Mouse (Mus musculus) gastrocnemius, adult 2 months (tissue): Measurements from ENCODE around the gene Abl1. TPM values are rescaled to one million over a fixed set of nuclear protein-coding genes. Genes with fewer than 3 reads are reported as not detected.

ENCODE experiments used
- DNase-seq: peaks from one replicate; pipeline ENCODE4 v3.0.0; 2022
- H3K27ac ChIP-seq: fragments of 200-600 bp; 2 replicates; pipeline ENCODE4 v1.8.1; 2022; ENCODE audit warnings: mild to moderate bottlenecking
- H3K4me3 ChIP-seq: fragments of 200-600 bp; 2 replicates; pipeline ENCODE4 v1.8.1; 2022; ENCODE audit warnings: mild to moderate bottlenecking, moderate library complexity
- CTCF ChIP-seq: fragments of 200-600 bp; IDR thresholded peaks from 2 replicates; pipeline ENCODE4 v1.8.1; 2022; ENCODE audit warnings: antibody characterized with exemption, mild to moderate bottlenecking, moderate library complexity
- intact Hi-C: fragments of 180-260 bp; cut with DNase I; formaldehyde crosslinking; loops from one replicate; pipeline ENCODE4 v1.15.1; 2025
- total RNA-seq, 2 experiments: library from RNA; stranded (reverse); gene quantifications; 2 replicates each; pipeline ENCODE4 v1.2.3; 2021

Gene Abl1
- total RNA-seq, 2 experiments from 2014 or later = 23.0 to 25.4 TPM

DNA sequence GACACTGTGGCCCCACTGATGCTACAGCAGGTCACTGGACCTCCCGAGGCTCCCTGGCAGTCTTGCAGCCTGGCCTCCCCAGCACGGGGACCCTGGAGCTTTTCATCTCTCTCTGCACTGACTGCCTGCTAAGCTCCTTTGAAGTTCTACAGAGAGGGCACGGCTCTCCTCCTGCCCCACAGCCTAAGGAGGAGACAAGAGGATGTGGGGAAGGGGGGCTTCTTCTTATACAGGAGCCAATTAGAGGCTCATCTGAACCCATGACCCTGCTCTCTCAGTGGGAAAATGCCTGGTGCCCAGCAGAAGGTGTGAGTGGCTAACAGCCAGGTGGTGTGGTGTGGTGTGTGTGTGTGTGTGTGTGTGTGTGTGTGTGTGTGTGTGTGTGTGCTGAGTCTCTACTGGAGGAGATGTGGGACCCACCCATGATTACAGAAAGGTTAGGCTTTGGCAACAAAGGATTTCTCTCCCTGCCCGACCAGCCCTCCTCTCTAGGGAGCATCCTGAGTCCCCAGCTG lies 140.2 kb downstream of the Abl1 start:
- no peak for TF ChIP-seq CTCF

DNA sequence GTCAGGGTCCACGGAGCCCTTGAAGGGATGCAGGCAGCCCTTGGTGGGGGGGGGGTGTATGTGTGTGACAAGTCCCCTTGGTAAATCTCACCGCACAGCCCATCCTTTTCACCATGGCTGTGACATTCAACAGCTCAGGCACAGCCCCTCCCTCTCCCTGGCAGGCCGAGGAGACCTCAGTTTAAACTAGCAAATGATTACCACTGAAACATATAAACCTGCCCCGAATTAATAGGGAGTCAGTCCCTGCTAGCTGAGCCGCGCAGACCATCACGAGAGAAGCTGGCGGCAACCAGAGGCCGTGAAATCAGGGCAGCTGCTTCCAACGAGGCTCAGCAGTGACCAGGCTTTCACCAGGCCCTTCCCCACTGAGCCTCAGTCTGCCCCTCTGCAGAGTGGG lies 147.9 kb downstream of the Abl1 start:
- TF ChIP-seq CTCF = no peak
- intact Hi-C loops = no loop called here

More for the DNA sequence above, 140.2 kb downstream of the Abl1 start:
- no peak overlapping the region for H3K4me3 ChIP-seq
- no peak overlapping the region for H3K27ac ChIP-seq
- DNase-seq = no peak
- intact Hi-C loops = no loop called here

DNA sequence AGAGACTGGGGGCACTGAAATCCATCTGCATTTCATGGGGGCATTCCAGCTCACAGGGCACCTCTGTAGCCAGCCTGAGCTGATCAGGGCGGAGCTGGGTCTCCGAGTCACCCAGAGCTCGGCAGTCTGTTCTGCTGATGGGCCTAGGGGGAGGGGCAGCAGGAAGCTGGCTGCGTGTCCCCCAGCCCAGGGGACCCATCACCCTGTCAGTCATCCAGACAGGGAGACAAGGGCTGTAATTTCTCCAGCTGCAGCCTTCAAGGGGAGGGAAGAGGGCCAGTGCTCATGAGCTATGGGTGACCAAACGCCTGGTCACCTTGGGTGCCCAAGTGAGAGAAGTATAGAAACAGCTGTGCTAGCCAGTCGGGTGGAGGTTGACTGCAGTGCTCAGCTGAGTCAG lies 148.8 kb downstream of the Abl1 start:
- no peak overlapping the region for H3K27ac ChIP-seq
- no peak overlapping the region for H3K4me3 ChIP-seq
- no peak for TF ChIP-seq CTCF
- intact Hi-C loops = no loop called here
- DNase-seq = no peak

More for the DNA sequence above, 147.9 kb downstream of the Abl1 start:
- no peak for DNase-seq
- Histone ChIP-seq H3K27ac (no peak overlapping the region), H3K4me3 (no peak overlapping the region)

DNA sequence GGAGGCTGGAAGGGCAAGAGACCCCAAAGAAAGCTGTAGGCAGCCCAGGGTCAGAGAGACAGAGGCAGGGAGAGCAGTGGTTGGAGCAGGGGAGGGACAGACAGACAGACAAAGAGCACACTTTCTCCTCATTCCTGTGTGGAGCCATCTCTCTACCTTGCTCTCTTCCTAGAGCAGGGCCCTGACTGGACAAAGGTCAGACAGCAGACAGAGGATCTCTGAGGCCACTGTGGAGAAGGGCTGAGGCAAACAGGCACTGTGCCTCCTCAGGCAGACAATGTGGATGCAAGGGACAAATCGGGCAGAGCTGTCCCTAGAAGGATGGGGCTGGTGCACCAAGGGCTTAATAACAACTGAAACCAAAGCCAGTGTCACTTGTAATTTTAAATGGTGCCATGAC lies 150.7 kb downstream of the Abl1 start:
- TF ChIP-seq CTCF = no peak
- no peak for DNase-seq
- intact Hi-C loops = no loop called here
- no peak overlapping the region for H3K27ac ChIP-seq
- H3K4me3 ChIP-seq = no peak overlapping the region

DNA sequence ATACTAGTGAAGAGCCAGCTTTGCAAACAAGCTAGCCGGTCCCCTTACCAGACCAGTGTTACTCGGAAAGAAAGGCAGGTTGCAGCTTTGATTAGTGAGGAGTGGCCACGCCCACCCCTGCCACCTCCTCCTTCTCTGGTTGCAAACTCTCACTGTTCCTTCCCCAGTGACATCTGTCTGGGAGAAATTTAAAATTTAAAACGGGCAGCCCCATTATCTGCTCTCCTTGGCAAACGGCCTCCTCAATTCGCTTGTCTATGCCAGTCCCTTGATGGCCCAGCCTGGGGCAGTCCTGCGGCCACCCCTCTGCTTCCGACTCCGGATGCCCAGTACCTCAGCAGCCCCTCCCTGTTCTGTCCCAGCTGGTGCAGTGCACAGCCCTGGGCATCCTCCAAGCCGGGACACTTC lies 156.6 kb downstream of the Abl1 start:
- no peak for DNase-seq
- intact Hi-C loops = no loop called here
- no peak overlapping the region for H3K4me3 ChIP-seq
- H3K27ac ChIP-seq = no peak overlapping the region
- no peak for TF ChIP-seq CTCF

DNA sequence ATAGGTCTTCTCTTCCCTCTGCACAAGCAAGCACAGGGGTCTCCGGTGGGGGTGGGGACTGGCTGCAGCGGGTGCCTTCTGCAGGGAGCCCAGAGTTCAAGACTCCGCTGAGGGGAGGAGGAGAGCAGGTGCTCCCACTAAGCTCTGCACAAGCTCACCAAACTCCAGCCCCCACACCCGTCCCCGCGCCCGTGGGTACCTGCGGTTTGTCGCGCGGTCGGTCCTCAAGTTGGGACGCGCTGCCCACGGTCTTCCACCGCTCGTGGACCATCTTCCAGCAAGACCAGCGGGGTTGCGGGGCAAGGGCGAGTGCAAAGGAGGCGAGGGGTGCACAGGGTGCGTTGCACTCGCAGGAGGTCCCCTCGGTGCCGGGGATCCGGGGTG lies 157.3 kb downstream of the Abl1 start:
- TF ChIP-seq CTCF = no peak
- intact Hi-C loops = no loop called here
- Histone ChIP-seq H3K4me3 (peak overlapping the region; percentile 73), H3K27ac (no peak overlapping the region)
- no peak for DNase-seq

DNA sequence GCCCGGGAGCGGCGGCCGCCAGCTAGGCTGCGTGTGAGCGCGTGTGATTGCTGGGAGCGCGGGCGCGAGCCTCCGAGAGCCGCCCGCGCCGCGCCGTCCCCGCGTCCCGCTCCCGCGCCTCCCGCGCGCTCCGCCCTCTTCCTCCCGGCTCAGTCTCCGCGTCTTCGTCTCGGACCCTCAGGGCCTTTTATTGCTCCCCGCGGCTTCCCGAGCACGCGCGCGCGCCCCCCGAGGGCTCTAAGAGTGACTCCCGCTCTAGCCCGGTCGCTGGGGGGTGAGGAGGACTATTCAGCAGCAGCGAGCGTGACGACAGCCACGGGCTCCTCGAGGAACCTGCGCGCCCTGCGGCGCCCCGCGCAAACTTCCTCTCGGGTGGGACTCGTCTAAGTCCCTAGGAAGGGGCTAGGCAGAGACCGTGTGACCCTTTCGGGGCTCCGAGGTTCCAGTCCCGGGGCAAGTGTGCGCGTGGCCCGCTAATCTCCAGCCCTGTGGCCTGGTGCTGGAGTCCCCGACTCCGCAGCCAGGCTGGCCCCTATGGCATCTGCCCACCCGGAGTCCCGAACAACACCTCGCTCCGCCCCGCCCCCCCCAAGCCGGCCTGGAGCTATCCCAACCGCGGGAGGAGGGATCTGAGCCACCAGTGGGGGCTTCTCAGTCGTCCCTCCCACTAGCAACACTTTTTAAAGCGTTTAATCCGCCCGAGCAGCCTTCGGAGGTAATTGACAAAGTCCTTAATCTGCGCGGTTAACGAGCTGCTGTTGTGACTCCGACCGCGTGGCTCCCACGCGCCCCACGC lies 157.9 kb downstream of the Abl1 start, which contains the start of gene Fibcd1:
TSS of gene Fibcd1 (minus strand) at position 110 of the 796 bp plus-strand sequence.
- no peak for DNase-seq
- no peak for TF ChIP-seq CTCF
- Histone ChIP-seq H3K4me3 (peak within 1 kb of the TSS; percentile 73), H3K27ac (no peak within 1 kb of the TSS)
- intact Hi-C loops = no loop called here

DNA sequence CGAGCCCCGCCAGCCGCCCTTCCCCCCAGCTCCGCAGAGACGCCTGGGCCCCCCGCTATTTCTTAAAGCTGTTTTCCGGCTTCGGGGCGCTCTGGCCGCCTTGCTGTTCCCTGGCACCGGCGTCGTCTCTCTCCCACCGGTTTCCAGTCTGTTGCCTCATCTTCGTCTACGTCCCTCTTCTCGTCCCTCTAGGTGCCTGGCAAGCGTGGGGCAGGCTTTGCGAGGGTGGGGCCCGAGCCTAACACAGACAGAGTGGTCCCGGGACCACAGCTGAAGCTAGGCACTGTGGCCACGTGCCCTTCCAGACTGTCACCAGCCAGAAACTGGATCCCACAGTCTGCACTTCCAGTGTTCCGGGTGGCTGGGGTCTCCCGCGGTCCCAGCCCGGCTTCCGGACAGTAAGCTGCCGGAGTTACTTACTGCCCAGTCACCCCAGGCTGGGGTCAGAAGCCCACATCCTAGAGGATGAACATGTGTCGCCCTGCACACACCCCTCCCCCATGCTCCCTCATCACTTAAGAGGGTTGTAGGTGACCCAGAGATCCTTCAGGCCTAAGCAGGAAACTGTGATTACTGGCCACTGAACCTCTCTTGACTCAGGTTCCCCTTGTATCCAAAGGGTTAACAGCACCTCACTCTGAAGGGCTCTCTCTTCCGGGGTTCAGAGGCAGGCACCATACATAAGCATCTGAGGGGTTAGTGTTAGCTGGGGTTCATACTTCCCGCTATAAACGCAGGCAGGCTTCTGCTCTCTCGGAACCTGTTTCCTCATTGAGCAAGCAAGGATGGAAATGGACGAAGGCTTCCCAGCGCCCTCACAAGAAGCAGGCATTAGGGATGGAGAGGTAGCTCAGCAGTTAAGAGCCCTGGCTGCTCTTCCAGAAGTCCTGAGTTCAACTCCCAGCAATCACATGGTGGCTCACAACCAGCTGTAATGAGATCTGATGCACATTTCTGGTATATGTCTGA lies 158.8 kb downstream of the Abl1 start:
- intact Hi-C loops = no loop called here
- DNase-seq = no peak
- TF ChIP-seq CTCF = no peak
- H3K4me3 ChIP-seq = peak overlapping the region; percentile 73
- H3K27ac ChIP-seq = no peak overlapping the region

DNA sequence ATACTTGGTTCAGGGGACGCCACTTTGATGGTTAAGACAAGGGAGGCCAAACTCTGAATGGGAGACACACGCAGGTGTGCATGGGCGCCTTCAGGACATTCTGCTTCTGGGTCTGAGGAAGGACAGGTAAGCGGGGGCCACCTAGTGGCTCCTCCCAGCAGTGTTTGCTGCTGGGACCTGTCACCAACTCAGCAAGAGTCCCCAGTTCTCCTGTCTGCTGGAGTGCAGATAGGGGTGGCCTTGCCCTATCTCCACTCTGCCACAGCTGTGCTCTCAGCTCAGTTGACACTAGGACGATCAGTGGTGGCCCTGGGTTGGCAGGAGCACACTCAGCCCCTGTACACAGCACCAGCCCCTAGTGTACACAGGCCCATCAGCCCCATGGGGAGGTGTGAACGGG lies 159.7 kb downstream of the Abl1 start:
- intact Hi-C loops = no loop called here
- Histone ChIP-seq H3K27ac (no peak overlapping the region), H3K4me3 (no peak overlapping the region)
- peak; percentile 54 for TF ChIP-seq CTCF
- no peak for DNase-seq

DNA sequence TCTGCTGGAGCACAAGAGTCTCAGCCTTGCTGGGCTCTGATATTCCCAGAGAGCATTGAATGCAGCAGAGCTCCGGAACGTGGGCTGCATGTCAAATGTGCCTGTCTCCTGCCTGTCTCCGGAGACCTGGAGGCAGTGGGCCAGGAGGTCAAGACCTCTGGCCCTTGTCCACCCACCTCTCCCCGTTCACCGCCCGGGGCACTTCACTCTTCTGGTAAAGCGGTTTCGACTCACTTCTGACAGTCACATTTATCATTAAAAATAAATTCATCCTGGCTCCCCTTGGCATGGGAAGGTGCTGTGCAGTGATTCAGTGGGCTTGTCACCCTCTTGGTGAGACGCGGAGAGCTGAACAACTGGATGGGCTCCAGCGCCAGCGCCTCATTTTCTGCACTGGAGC lies 162.0 kb downstream of the Abl1 start:
- TF ChIP-seq CTCF = no peak
- H3K4me3 ChIP-seq = no peak overlapping the region
- H3K27ac ChIP-seq = no peak overlapping the region
- intact Hi-C loops = no loop called here
- no peak for DNase-seq

Other genes with a start within 250 kb of the Abl1 start
- gene Ass1, start 218.2 kb upstream of the Abl1 start, total RNA-seq = 1 to 10 TPM; 2.6 to 3.9 TPM
- 1 to 10 TPM; 7.8 to 9.3 TPM for gene Fubp3, start 115.7 kb upstream of the Abl1 start, total RNA-seq
- not detected for gene Prdm12, start 48.3 kb upstream of the Abl1 start, total RNA-seq
- gene Exosc2, start 17.7 kb upstream of the Abl1 start, total RNA-seq = 1 to 10 TPM; 8.1 to 8.3 TPM
- gene Qrfp, start 122.2 kb downstream of the Abl1 start, total RNA-seq = not detected
- gene Fibcd1, start 157.6 kb downstream of the Abl1 start, total RNA-seq = not detected
- under 1 TPM; 0.11 to 0.82 TPM for gene Lamc3, start 198.9 kb downstream of the Abl1 start, total RNA-seq